In the genomic region with DNA sequence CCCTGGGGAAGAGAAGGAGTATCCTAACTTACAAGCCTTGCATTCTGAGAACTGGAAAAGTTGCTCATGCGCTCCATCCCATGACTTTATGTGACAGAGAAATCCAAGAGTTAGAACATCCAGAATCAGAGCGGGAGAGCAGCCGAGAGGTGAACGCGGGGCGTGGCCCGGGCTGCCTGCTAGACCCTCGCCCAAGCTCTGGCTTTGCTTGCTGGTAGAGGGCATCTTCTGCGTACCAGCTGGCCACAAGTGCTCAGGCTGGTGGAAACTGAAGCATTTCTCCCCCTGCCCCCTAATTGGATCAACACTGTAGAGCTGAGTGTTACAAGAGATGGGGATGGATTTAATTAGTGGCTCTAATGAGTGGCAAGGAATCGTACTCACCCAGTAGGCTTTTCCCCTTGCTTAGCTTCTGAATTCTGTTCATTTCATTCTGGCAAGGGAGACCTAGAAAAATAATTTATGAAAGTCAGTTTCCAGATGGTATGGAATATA, we compare ENCODE assay signal across 21 mouse cellular contexts.
"Had no signal": no experiment of that assay in that cellular context is flagged by ENCODE, and none has a peak within 500 bp of the region (broad histone marks: within the 10 kb centered on the region; RNA-seq: fewer than 3 reads in every experiment).

No protein-coding gene starts in this region.

- H3K4me3 ChIP-seq: layer of hippocampus, adult 2 months; limb, embryonic 13.5 days; liver, embryonic 12.5 days; liver, embryonic 15.5 days; lung, embryonic 15.5 days; midbrain, embryonic 12.5 days; midbrain, embryonic 15.5 days; myocyte; neural tube, embryonic 13.5 days; stomach, embryonic 15.5 days had no signal

- H3K27ac ChIP-seq: layer of hippocampus, adult 2 months; limb, embryonic 13.5 days; liver, embryonic 12.5 days; liver, embryonic 15.5 days; lung, embryonic 15.5 days; midbrain, embryonic 12.5 days; midbrain, embryonic 15.5 days; neural tube, embryonic 13.5 days; stomach, embryonic 15.5 days had no signal

- DNase-seq: kidney, adult 18-20 months; kidney, adult 9 months; kidney, postnatal 25 days; left cerebral cortex, postnatal 4 days; liver; lung, adult 18-20 months; lung, postnatal 10 days; lung, postnatal 36 days; right cerebral cortex, postnatal 25 days; spleen, adult 18-20 months; thymus, postnatal 36 days had no signal
